Mouse (Mus musculus) right cerebral cortex, postnatal 10 days (tissue): ENCODE data around the gene Gpatch2.

Experiments
- DNase-seq, 2 experiments: peaks; one replicate each; pipeline ENCODE4 v3.0.0; 2021; ENCODE audit warnings: low spot score in 2 of 2

The Gpatch2 gene

GRCm38 (mm10) chr1:187366806-187367205 lies 151.5 kb downstream of the Gpatch2 start:
- no peak for DNase-seq

GRCm38 (mm10) chr1:187369049-187369448 lies 153.7 kb downstream of the Gpatch2 start:
- DNase-seq = no peak

- DNase-seq = no peak
Measured at GRCm38 (mm10) chr1:187373506-187373905, 158.2 kb downstream of the Gpatch2 start.

GRCm38 (mm10) chr1:187374418-187374817 lies 159.1 kb downstream of the Gpatch2 start:
- DNase-seq = no peak

GRCm38 (mm10) chr1:187376946-187377671 lies 161.8 kb downstream of the Gpatch2 start:
- no peak for DNase-seq

- DNase-seq = no peak
Measured at GRCm38 (mm10) chr1:187377865-187378524, 162.7 kb downstream of the Gpatch2 start.

- DNase-seq = no peak
Measured at GRCm38 (mm10) chr1:187389476-187389875, 174.2 kb downstream of the Gpatch2 start.

GRCm38 (mm10) chr1:187400834-187401233 lies 185.5 kb downstream of the Gpatch2 start:
- DNase-seq = no peak
